Mouse (Mus musculus): Measurements from ENCODE around the gene Dnase2a. TPM values are rescaled to one million over a fixed set of nuclear protein-coding genes. Genes with fewer than 3 reads are reported as not detected.
A peak's percentile ranks its signal among the peaks of the same experiment; 100 is the strongest.

Dnase2a gene
- polyA plus RNA-seq, 1 experiment from 2014 or later: 10.2 TPM

DNA sequence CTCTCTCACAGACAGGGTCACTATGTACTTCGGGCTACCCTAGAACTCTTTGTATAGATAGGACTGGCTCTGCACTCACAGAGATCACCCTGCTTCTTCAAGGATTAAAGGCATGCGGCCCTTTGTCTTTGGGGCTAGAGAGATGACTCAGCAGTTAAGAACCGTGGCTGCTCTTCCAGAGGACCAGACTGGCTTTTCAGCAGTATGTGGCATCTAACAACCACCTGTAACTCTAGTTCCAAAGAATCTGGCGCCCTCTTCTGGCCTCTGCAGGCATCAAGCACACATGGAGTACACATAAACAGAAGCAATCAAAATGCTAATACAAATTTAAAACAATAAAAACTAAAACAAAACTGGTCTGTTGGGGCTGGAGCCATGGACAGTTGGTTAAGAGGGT is 5.6 kb downstream of the Dnase2a start:
- Histone ChIP-seq H3K27me3 (ENCODE audit: insufficient read depth, low read length) (peaks cover 46% of the 10 kb centered on the region), H3K4me3 (ENCODE audit: low read length) (peak overlapping the region; percentile 48), H3K4me2 (replicated peaks; ENCODE audit: low read depth, low read length) (peak overlapping the region; percentile 80; the same call in 1 of the 2 replicates), H3K9ac (replicated peaks; ENCODE audit: low read length) (no peak overlapping the region), H3K36me3 (ENCODE audit: insufficient read depth, low read length) (no peaks in the 10 kb centered on the region), H3K4me1 (ENCODE audit: insufficient read depth, low read length) (peaks cover 10% of the 10 kb centered on the region), H3K27ac (ENCODE audit: low read length) (no peak overlapping the region), H3K9me3 (ENCODE audit: low read length) (0 out of 2 replicates have a peak, but pooled peaks cover 2% of the 10 kb centered on the region)
- 31% methylated on average over 4 of the region's 4 CpGs for WGBS
- no peak for ATAC-seq (ENCODE audit: low FRiP score, low TSS enrichment)

DNA sequence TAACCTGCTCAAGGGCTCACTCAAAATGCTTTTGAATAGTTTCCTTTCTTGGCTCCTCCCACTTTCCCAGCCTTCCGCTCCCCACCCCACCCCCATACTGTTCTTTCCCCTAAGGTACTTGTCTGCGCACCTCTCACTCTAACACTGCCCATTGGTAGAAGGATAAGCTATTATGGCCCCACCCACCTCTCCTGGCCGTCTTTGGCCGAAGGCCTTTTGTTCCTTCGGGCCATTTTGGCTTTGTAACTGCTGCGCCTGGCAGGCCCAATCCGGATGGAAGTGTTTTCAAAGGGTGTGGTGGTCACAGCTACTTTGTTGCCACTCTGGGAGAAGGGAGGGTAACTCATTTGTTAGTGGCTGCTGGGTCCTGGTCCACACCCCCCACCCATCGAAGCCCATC is 6.9 kb downstream of the Dnase2a start:
- Histone ChIP-seq H3K9me3 (ENCODE audit: low read length) (0 out of 2 replicates have a peak, but pooled peaks cover 2% of the 10 kb centered on the region), H3K27ac (ENCODE audit: low read length) (no peak overlapping the region), H3K9ac (replicated peaks; ENCODE audit: low read length) (no peak overlapping the region), H3K36me3 (ENCODE audit: insufficient read depth, low read length) (no peaks in the 10 kb centered on the region), H3K4me2 (replicated peaks; ENCODE audit: low read depth, low read length) (no peak overlapping the region), H3K27me3 (ENCODE audit: insufficient read depth, low read length) (peaks cover 46% of the 10 kb centered on the region), H3K4me3 (ENCODE audit: low read length) (no peak overlapping the region), H3K4me1 (ENCODE audit: insufficient read depth, low read length) (peaks cover 9% of the 10 kb centered on the region)
- WGBS: 85% methylated on average over 8 of the region's 8 CpGs
- no peak for ATAC-seq (ENCODE audit: low FRiP score, low TSS enrichment)

DNA sequence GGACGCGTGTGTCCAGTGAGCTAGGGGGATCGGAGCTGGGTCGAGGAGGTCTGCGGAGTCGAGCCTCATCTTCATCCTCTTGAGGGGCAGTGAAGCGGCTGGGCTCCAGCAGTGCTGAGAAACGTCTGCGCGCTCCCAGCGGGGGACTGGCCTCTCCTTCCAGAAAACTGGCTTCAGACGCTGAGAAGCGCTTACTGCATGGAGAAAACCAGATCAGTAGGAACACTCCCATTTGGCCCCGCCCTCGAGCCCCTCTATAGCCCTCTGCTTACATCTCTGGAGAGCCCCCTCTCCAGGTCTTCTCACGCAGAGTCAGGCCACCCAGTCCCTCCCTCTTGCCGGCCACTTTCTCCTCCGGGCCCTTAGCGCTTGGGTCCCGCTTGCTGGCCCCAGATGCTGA is 9.4 kb downstream of the Dnase2a start:
- Histone ChIP-seq H3K4me2 (replicated peaks; ENCODE audit: low read depth, low read length) (no peak overlapping the region), H3K36me3 (ENCODE audit: insufficient read depth, low read length) (no peaks in the 10 kb centered on the region), H3K4me1 (ENCODE audit: insufficient read depth, low read length) (peaks cover 4% of the 10 kb centered on the region), H3K27ac (ENCODE audit: low read length) (no peak overlapping the region), H3K4me3 (ENCODE audit: low read length) (no peak overlapping the region), H3K27me3 (ENCODE audit: insufficient read depth, low read length) (peaks cover 24% of the 10 kb centered on the region), H3K9me3 (ENCODE audit: low read length) (0 out of 2 replicates have a peak, but pooled peaks cover 2% of the 10 kb centered on the region), H3K9ac (replicated peaks; ENCODE audit: low read length) (no peak overlapping the region)
- 24% methylated on average over 20 of the region's 20 CpGs for WGBS
- ATAC-seq (ENCODE audit: low FRiP score, low TSS enrichment): no peak

DNA sequence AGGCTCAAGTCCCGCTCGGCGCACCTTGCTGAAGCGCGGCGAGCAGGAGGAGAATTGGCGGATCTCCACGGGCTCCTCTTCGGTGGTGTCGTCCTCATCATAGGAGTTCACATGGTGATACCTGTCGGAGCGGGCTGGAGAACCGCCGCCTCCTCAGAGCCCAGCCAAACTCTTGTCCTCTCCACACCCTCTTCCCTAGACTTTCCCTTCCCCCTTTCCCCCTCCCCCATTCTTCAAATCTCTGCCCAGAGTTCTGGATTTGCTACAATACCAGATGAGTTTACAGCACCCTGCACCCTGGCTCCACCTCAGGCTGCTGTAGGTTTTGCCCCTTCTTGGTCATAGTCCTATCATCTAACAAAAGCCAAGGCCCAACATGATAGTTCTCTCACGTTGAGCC is 10.3 kb downstream of the Dnase2a start:
- Histone ChIP-seq H3K4me3 (ENCODE audit: low read length) (no peak overlapping the region), H3K4me1 (ENCODE audit: insufficient read depth, low read length) (no peaks in the 10 kb centered on the region), H3K9me3 (ENCODE audit: low read length) (0 out of 2 replicates have a peak, but pooled peaks cover 2% of the 10 kb centered on the region), H3K9ac (replicated peaks; ENCODE audit: low read length) (no peak overlapping the region), H3K4me2 (replicated peaks; ENCODE audit: low read depth, low read length) (no peak overlapping the region), H3K27ac (ENCODE audit: low read length) (no peak overlapping the region), H3K36me3 (ENCODE audit: insufficient read depth, low read length) (no peaks in the 10 kb centered on the region), H3K27me3 (ENCODE audit: insufficient read depth, low read length) (peaks cover 17% of the 10 kb centered on the region)
- no peak for ATAC-seq (ENCODE audit: low FRiP score, low TSS enrichment)
- 91% methylated on average over 15 of the region's 15 CpGs for WGBS

DNA sequence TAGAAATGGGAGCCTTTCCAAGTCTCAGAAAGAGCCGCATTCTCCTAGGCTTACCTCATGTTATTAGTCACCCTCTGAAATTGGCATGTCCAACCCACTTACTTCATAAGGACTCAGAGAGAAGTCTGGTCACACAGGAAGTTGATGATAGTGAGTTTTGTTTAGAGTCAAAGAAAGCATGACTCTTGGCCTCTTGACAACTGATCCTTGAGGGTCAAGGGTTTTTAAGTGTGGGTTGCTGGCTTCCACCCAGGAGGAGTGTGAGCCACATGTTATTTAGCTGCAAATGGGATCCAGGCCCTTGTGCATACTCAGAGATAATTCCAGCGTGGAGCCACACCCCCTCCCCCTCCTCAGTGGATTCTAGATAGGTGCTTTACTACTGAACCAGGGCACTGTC is 13.2 kb downstream of the Dnase2a start:
- no peak overlapping the region for H3K27ac ChIP-seq (ENCODE audit: low read length)
- peaks cover 11% of the 10 kb centered on the region for H3K27me3 ChIP-seq (ENCODE audit: insufficient read depth, low read length)
- 77% methylated on average over 2 of the region's 2 CpGs for WGBS
- H3K4me3 ChIP-seq (ENCODE audit: low read length): no peak overlapping the region
- no peaks in the 10 kb centered on the region for H3K9me3 ChIP-seq (ENCODE audit: low read length)
- ATAC-seq (ENCODE audit: low FRiP score, low TSS enrichment): no peak
- no peaks in the 10 kb centered on the region for H3K36me3 ChIP-seq (ENCODE audit: insufficient read depth, low read length)
- no peaks in the 10 kb centered on the region for H3K4me1 ChIP-seq (ENCODE audit: insufficient read depth, low read length)
- H3K9ac ChIP-seq (replicated peaks; ENCODE audit: low read length): no peak overlapping the region
- no peak overlapping the region for H3K4me2 ChIP-seq (replicated peaks; ENCODE audit: low read depth, low read length)

DNA sequence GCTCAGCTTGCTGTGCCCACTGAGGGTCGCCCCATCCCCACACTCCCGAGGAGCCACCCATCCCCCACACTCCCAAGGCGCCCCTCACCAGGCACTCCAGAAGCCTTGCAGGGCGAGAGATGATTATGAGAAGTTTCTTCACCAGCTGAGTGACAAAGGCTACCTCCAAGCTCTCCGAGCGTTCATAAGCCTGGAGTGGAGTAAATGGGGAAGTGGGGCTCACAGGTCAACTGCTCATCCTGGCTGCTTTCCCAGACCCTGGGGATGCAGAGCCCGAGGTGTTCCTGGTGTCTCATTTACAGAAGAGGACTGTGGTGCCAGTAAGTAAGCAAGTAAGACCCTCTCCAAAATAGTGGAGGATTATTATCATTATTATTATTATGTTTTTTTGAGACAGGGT is 17.2 kb downstream of the Dnase2a start:
- no peaks in the 10 kb centered on the region for H3K9me3 ChIP-seq (ENCODE audit: low read length)
- H3K36me3 ChIP-seq (ENCODE audit: insufficient read depth, low read length): no peaks in the 10 kb centered on the region
- peaks cover 19% of the 10 kb centered on the region for H3K27me3 ChIP-seq (ENCODE audit: insufficient read depth, low read length)
- no peak for ATAC-seq (ENCODE audit: low FRiP score, low TSS enrichment)
- peaks cover 9% of the 10 kb centered on the region for H3K4me1 ChIP-seq (ENCODE audit: insufficient read depth, low read length)
- H3K4me3 ChIP-seq (ENCODE audit: low read length): no peak overlapping the region
- WGBS: 64% methylated on average over 7 of the region's 7 CpGs
- H3K9ac ChIP-seq (replicated peaks; ENCODE audit: low read length): no peak overlapping the region
- no peak overlapping the region for H3K27ac ChIP-seq (ENCODE audit: low read length)
- no peak overlapping the region for H3K4me2 ChIP-seq (replicated peaks; ENCODE audit: low read depth, low read length)

DNA sequence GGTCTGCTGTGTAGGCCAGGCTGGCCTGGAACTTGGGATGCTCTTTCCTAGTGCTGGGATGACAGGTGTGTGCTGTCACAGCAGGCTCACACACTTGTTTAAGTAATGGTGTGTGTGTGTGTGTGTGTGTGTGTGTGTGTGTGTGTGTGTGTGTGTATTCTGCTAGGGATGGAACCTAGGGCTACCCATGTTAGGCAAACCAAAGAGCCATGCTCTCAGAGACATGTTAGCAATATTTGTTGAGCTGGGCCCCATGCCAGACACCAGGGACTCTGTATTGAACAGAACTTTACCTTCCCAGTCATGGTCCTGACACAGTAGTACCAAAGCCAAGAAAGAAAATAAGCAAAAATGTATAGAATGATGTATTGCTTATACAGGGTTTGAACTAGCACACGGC is 19.2 kb downstream of the Dnase2a start:
- no peak overlapping the region for H3K27ac ChIP-seq (ENCODE audit: low read length)
- no peak for ATAC-seq (ENCODE audit: low FRiP score, low TSS enrichment)
- 81% methylated on average over 1 of the region's 1 CpGs for whole genome bisulfite sequencing

DNA sequence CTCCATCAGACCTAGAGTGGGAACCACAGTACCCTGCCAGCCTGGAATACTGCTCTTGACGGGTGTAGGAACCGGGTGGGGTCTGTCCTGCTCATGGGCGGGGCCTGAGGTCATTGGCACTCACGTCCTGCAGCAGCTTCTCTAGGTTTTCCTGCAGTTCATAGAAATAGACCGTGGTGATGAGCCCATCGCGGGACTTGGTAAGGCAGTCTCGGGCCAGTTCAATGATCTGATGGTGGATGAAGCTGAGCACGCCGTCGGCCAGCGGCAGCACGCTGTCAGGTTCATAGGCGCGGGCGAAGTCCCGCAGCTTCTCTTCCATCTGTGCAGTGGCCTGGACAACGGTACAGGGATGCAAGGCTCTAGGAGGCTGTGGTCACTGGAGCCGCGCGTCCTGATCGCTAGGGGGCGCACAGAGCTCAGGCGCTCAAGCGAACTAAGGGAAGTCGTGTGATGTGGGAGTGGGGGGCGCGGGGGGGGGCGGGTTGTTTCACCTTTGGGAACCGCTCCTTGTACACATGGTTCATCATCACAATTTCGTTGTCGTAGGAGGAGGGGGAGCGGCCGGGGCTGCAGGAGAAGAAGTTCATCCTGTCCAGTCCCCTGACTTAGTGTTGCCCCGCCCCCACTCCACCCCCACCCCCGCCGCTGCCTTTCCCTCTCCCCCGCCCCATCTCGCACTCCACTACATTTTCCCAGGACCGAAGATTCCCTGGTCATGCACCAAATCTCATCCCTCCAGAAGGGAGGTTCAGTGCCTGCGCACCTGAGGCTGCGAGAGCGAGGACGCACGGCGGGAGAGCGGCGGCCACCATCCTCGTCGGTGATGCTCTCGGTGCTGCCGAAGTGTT is 20.3 kb downstream of the Dnase2a start:
- ATAC-seq (ENCODE audit: low FRiP score, low TSS enrichment): peak; percentile 81
- no peaks in the 10 kb centered on the region for H3K9me3 ChIP-seq (ENCODE audit: low read length)
- peak overlapping the region; percentile 42 for H3K4me3 ChIP-seq (ENCODE audit: low read length)
- peaks cover 9% of the 10 kb centered on the region for H3K4me1 ChIP-seq (ENCODE audit: insufficient read depth, low read length)
- WGBS: 3% methylated on average over 46 of the region's 52 CpGs
- H3K9ac ChIP-seq (replicated peaks; ENCODE audit: low read length): no peak overlapping the region
- no peaks in the 10 kb centered on the region for H3K36me3 ChIP-seq (ENCODE audit: insufficient read depth, low read length)
- no peak overlapping the region for H3K27ac ChIP-seq (ENCODE audit: low read length)
- peaks cover 30% of the 10 kb centered on the region for H3K27me3 ChIP-seq (ENCODE audit: insufficient read depth, low read length)
- H3K4me2 ChIP-seq (replicated peaks; ENCODE audit: low read depth, low read length): peak overlapping the region; percentile 68

More for the DNA sequence above, 19.2 kb downstream of the Dnase2a start:
- Histone ChIP-seq H3K4me2 (replicated peaks; ENCODE audit: low read depth, low read length) (no peak overlapping the region), H3K4me1 (ENCODE audit: insufficient read depth, low read length) (peaks cover 9% of the 10 kb centered on the region), H3K36me3 (ENCODE audit: insufficient read depth, low read length) (no peaks in the 10 kb centered on the region), H3K4me3 (ENCODE audit: low read length) (no peak overlapping the region), H3K27me3 (ENCODE audit: insufficient read depth, low read length) (peaks cover 29% of the 10 kb centered on the region), H3K9me3 (ENCODE audit: low read length) (no peaks in the 10 kb centered on the region), H3K9ac (replicated peaks; ENCODE audit: low read length) (no peak overlapping the region)

DNA sequence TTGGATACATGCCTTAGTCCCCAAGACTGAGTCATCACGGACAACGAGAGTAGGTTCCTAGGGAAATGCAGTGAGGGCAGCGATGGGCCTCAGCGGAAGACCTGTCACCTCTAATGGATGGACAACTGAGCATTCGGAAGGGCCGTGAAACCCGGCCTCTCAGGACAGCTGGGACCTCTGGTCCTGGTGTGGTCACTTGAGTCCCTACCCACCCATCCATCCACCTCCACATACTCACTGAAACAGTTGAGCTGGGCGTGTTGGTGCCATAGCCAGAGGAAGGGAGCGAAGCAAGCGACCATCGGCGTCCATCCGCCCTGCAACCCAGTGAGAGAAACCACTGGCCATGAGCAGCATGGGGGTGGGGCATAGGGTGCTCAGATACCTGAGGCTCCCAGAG is 22.2 kb downstream of the Dnase2a start:
- Histone ChIP-seq H3K9ac (replicated peaks; ENCODE audit: low read length) (no peak overlapping the region), H3K36me3 (ENCODE audit: insufficient read depth, low read length) (no peaks in the 10 kb centered on the region), H3K9me3 (ENCODE audit: low read length) (no peaks in the 10 kb centered on the region), H3K4me1 (ENCODE audit: insufficient read depth, low read length) (peaks cover 15% of the 10 kb centered on the region), H3K4me2 (replicated peaks; ENCODE audit: low read depth, low read length) (no peak overlapping the region), H3K27me3 (ENCODE audit: insufficient read depth, low read length) (peaks cover 49% of the 10 kb centered on the region), H3K27ac (ENCODE audit: low read length) (no peak overlapping the region), H3K4me3 (ENCODE audit: low read length) (no peak overlapping the region)
- WGBS: 75% methylated on average over 13 of the region's 13 CpGs
- ATAC-seq (ENCODE audit: low FRiP score, low TSS enrichment): no peak
